Mouse (Mus musculus) lung, adult 2 months (tissue): ENCODE results near the gene Rbx1.

Experiments used
- CTCF ChIP-seq: fragments of 200-500 bp; IDR thresholded peaks from 2 replicates; pipeline ENCODE4 v1.5.1; 2011; ENCODE audit warnings: mild to moderate bottlenecking, low read length, control low read depth; ENCODE audit not compliant: insufficient read depth
- POLR2A ChIP-seq: fragments of 200-500 bp; IDR thresholded peaks from 2 replicates; pipeline ENCODE4 v1.6.1; 2011; ENCODE audit warnings: low read depth, mild to moderate bottlenecking, control low read depth, low read length, borderline replicate concordance; ENCODE audit errors: extremely low read depth

DNA sequence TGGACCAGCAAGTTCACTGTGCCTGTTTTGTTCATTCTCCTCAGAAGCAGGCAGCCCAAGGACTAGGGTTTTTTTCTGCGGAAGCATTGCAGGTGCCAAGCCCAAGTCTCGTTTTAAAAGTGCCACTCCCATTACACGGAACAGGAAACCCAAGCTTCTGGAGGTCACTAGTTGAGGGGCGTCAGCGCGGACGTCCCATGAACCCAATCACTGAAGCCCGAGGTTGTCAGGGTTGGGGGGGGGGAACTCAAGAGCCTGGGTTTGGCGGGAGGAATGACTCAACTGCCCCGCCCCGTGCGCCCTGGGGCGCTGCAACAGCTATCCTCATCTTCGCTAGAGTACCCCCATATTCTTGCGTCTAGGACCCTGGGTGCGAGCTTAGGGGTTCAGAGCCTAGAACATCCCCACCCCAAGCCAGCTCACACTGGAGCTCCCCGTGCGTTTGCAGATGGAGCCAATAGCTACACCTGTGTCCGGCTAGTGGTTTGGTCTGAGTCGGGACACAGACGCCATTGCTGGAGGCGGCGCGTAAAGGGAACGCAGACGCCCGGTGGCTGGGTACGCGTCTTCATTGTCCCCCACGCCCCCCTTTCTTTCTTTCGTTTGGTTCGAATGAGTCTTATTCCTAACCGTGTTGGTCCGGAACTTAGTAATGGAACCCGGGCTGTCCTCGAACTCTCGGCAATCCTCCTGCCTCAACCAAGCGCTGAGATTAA lies 56.1 kb downstream of the Rbx1 start:
- TF ChIP-seq CTCF (no peak), POLR2A (peak; percentile 81; the same call in 1 of the 2 replicates)
